Mouse (Mus musculus) lung, postnatal 4 days (tissue): Measurements from ENCODE around the gene Inpp4a.
A peak's percentile ranks its signal among the peaks of the same experiment; 100 is the strongest.

ENCODE experiments used
- DNase-seq, 2 experiments: peaks; one replicate each; pipeline ENCODE4 v3.0.0; 2021

Gene Inpp4a

DNA sequence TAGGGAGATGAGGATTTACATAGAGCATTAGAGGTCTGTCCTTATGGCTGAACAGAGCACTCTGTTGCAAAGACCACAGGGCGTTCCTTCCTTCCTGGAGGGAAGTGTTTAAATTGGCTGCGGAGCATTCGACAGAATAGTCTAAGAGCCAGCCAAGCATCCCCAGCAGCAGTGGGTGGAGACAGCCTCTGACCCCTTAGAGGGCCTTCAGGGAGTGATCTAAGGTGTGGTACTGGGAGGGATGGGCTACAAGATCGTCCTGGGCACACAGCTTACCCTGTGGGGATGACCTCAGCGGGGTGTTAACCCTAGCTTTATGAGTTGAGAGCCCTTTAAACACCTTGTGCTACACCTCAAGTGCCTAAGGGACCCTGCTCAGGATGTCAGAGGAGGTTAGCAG lies 24.9 kb downstream of the Inpp4a start:
- DNase-seq, result no peak

- DNase-seq, result no peak
Measured at GRCm38 (mm10) chr1:37327311-37327710, 27.6 kb downstream of the Inpp4a start.

DNA sequence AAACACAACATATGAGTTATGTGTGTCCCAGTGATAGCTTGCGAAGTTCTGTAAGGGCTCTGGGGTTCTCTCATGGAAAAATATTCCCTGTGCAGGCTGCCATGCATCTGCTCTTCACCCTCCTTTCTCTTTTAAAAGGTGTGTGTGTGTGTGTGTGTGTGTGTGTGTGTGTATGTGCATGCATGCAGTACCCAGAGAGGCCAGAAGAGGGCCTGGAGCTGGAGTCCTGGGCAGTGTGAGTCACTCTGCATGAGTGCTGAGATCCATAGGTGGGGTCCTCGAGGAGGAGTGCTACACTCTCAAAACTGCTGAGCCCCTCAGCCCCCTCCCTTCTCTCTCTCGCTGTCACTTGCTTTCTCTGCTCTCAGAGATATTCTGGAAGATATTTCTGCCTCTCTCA lies 29.5 kb downstream of the Inpp4a start:
- DNase-seq, result no peak

DNA sequence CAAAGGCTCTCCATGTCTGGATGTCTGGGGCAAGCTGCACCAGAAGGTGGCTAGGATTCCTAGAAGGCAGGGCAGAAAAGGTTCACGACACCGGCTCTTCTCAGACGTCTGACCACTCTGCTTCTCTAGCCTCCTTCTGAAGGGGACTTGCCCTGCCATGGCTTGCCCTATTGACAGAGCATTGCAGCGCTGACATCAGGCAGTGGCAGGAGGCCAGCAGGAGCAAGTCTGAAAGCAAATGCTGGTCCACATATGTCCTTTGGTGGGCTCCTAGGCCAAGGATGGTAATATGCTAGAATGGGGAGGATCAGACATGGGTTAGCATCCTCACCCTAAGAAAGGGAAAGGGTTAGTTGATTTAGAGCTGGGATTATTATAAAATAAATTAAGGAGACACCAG lies 30.2 kb downstream of the Inpp4a start:
- no peak for DNase-seq

- no peak for DNase-seq
Measured at GRCm38 (mm10) chr1:37332756-37333155, 33.1 kb downstream of the Inpp4a start.

- DNase-seq, result no peak
Measured at GRCm38 (mm10) chr1:37333741-37334440, 34.2 kb downstream of the Inpp4a start.

DNA sequence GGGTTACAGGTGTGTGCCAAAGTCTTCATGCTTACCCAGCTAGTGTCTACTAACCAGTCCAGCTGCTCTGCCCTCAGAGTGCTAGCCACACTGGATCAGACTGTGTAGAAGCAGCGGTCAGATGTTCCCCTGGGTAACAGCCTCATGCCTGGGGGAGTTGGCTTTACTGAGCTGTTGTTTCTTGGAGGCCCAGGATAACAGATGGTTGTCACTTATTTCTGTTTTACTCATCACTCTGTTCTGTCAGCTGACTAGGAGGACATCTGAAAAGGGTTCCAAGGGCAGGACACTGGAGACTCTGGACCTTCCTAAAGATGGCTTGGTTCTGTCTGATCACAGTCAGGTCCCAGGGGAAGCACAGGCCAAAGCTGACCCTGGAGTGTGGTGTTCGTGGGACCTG lies 36.4 kb downstream of the Inpp4a start:
- DNase-seq, result no peak

DNA sequence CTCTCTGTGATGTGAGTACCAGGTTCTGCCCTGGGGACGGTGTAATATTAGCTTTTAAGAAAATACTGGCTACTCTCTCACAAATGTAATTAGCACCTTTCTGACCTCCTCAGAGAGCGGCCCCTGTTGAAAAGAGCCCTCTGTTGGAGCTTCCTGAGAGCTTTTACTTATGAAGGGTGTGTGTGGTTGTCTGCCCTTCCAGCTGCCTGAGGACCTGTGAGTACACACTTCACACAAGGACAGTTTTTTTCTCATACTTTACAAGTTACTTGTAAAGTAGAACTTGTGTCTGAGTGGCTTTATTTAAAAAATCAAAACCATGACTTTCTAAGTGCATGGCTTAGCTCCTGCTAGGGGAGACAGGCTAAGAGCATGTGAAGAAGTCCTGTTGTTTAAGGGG lies 37.1 kb downstream of the Inpp4a start:
- no peak for DNase-seq

DNA sequence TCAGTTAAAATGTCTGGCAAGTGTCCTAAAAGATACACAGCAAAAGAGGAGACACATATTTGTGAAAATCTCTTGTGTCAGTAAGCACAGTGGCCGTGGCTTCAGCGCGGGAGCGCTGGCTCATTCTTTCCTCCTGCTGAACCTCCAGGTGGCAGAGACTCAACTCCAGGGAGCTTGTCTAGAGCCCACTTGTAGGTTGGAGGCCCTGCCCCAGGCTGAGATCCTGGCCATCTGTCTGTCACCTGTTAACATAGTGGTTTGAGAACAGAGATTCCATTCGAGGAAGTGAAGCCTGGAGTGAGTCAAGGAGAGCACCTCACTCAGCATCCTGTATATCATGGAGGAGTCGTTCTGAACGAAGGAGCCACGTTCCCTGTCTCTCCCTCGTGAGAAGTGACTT lies 37.6 kb downstream of the Inpp4a start:
- no peak for DNase-seq

GRCm38 (mm10) chr1:37339144-37339543 lies 39.5 kb downstream of the Inpp4a start:
- DNase-seq, result no peak

DNA sequence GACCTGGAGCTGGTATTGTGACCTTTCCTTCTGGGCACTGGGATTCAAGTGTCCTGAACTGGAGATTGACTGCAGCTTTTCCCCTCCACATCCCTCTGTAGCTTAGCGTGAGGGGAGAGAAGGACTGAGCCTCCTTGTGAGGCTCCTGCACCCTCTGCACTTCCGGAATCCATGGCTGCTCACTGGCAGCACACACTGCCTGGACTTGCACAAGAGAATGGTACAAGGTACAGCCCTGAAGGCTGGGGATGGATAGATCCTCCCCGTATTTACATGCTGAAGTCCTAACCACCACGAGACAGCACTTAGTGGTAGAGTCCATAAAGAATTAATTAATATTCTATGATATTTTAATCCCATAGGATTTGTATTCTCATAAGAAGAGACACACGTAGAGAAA lies 41.7 kb downstream of the Inpp4a start:
- DNase-seq, result no peak

- peak in 1 of 2 experiments; percentile 48 for DNase-seq
Measured at GRCm38 (mm10) chr1:37341914-37342313, 42.2 kb downstream of the Inpp4a start.

DNA sequence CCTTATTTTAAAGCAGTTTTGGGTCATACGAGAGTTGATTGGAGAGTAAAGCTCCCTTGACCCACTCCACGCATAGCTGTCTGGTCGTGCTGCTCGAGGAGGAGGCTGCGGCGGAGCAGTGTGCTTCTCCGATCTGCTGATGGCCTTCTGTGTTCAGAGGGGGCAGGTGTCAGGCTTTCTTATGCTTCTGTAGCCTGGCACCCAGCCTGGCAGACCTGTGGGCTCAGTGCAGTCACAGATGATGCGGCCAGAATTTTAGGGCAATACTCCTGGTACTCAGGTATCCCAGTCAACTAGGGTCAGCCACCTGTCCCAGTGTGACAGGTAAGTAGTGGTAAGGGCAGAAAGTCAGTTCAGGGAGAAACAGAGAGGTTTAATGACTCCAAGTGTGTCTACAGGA lies 42.9 kb downstream of the Inpp4a start:
- no peak for DNase-seq

- DNase-seq, result no peak
Measured at GRCm38 (mm10) chr1:37343265-37343664, 43.6 kb downstream of the Inpp4a start.

- peak in 1 of 2 experiments; percentile 28 for DNase-seq
Measured at GRCm38 (mm10) chr1:37344223-37344916, 44.7 kb downstream of the Inpp4a start.

DNA sequence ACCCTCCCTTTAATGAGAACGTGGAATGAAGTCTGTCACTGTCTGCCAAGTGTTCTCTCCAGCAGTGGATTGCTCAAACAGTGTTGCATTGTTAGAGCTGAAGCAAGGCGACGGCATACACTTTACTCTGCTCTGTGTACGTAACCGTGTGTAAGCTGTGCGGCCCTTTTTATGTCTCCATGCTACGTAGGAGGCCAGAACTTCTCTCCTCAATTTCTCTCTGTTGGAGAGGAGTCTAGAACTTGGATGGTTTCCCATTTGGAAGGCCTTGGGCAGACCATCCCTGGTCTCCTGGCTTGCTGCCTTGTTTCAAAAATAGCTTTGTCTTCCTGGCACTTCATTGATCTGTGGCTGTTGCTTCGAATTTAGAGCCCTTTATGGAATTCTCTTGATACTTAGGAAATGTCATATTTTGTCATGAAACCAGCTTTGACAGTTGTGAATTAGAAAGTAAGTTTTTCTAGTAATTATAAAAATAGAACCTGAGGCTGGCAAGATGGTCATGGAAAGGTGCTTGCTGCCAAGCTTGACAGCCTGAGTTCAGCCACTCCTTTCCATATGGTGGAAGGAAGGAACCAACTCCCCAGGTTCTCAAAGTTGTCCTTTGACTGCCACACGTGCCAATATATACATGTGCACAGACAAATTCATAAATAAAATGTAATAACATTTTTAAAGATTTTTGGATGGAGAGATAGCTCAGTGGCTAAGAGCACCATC lies 47.9 kb downstream of the Inpp4a start:
- peak; percentile 30 to 39 for DNase-seq

- peak; percentile 27 to 45 for DNase-seq
Measured at GRCm38 (mm10) chr1:37350886-37351651, 51.4 kb downstream of the Inpp4a start.

- no peak for DNase-seq
Measured at GRCm38 (mm10) chr1:37351961-37352360, 52.3 kb downstream of the Inpp4a start.

DNA sequence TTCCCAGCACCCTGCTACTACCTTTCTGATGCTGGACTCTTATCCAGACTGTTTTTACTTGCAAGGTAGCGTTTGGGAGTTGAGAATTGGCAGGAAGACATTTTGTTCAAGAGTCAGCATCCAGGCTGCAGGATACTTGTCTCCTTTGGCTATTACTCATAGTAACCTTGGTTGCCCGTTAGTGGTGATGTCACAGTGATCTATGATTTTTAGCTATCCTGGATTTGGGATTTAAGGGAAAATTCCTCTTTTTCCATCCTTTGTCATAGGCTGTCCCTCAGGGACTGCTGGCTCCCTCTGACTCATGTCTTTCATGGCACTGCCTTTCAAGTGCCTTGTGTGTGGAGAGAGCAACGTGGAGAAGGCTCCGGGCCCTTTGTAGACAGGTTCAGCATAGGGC lies 53.8 kb downstream of the Inpp4a start:
- no peak for DNase-seq

GRCm38 (mm10) chr1:37355492-37355891 lies 55.8 kb downstream of the Inpp4a start:
- peak in 1 of 2 experiments; percentile 59 for DNase-seq

DNA sequence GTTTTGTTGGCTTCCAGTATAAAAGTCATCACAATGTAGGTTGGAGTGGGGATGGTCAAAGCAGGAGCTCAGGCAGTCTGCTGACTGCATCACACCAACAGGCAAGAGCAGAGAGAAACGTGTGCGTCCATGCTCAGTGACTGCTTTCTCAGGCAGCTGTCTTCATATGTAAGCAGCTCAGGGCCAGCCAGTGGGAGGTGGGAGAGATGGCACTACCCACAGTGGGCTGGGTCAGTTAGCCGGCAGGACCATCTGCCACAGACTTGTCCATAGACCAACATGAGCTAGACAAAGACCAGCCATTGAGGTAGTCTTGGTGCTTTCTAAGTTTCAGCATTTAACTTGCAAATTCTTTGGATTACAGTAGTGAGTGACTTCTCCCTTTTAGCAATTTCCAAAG lies 56.6 kb downstream of the Inpp4a start:
- DNase-seq, result no peak

GRCm38 (mm10) chr1:37357173-37357572 lies 57.5 kb downstream of the Inpp4a start:
- DNase-seq, result no peak

DNA sequence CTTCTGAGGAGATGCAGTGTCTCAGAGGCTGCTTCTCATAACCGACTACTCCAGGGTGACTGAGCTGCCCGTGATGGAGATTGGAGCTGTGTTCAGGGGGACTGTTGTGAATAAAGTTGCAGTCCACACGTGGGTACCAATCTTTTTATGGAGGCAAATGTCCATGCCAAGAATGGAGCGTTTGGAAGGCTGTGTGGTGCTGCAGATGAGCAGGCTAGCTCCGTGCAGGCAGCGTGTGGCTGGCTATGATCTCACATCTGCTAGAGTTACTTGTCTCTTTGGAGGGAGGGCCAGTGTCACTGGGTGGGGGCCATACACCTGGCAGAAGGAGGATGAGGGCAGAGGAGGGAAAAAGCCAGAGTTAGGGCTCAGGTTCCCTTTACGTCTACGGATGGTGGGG lies 59.0 kb downstream of the Inpp4a start:
- DNase-seq, result no peak
